In the genomic region with DNA sequence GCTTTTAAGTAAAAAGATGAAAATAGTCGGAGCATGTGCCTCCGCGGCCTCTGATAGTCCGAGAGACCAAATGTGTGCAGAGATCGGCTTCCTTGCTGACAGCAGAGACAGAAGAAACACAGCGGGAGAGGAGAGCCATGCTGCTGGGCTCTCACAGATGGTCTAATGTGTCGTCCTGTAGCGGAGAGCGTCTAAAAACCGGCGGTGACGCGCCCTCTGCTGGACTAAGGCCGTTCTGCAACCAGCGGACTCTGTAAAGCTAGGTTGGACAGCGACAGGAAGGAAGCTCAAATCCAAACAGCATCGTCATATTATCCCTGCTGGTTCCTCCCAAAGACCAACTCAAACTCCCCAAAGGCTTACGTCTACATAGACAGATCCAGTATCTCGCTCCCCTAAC, we compare ENCODE assay signal across 8 mouse cellular contexts. TPM values are rescaled to one million over a fixed set of nuclear protein-coding genes. Genes with fewer than 3 reads are reported as not detected.
DNase-seq lines count a peak whose midpoint lies in the region; ATAC-seq and TF ChIP-seq lines count a peak whose summit lies in the region.

No protein-coding gene starts in this region.

- H3K9me3 ChIP-seq in ES-Bruce4 (replicated peaks; ENCODE audit: control insufficient read depth, insufficient read depth, low read length, poor library complexity, severe bottlenecking), result no peaks in the 10 kb centered on the region
- H3K9me3 ChIP-seq in forebrain, postnatal 0 days (ENCODE audit: low read length), result no peaks in the 10 kb centered on the region
- no peaks in the 10 kb centered on the region for H3K9me3 ChIP-seq in lung, embryonic 14.5 days (ENCODE audit: low read depth, low read length)

- no peak overlapping the region for H3K9ac ChIP-seq in ES-Bruce4 (ENCODE audit: low read depth, poor library complexity, severe bottlenecking)
- no peak overlapping the region for H3K9ac ChIP-seq in forebrain, postnatal 0 days
- H3K9ac ChIP-seq in lung, embryonic 14.5 days, result no peak overlapping the region

- peak overlapping the region; percentile 47 for H3K4me2 ChIP-seq in forebrain, postnatal 0 days (ENCODE audit: low read depth)
- peak overlapping the region; percentile 52 for H3K4me2 ChIP-seq in lung, embryonic 14.5 days

- no peak overlapping the region for H3K27ac ChIP-seq in ES-Bruce4 (ENCODE audit: insufficient read depth, low read length)
- no peak overlapping the region for H3K27ac ChIP-seq in forebrain, postnatal 0 days (ENCODE audit: low read depth, low read length)
- no peak overlapping the region for H3K27ac ChIP-seq in lung, embryonic 14.5 days (ENCODE audit: low read depth)
- no peak overlapping the region for H3K27ac ChIP-seq in olfactory bulb, adult 2 months (ENCODE audit: insufficient read depth, low read depth, low read length)

- H3K27me3 ChIP-seq in ES-Bruce4 (ENCODE audit: control insufficient read depth, insufficient read depth, low read length, poor library complexity, severe bottlenecking), result no peaks in the 10 kb centered on the region
- no peaks in the 10 kb centered on the region for H3K27me3 ChIP-seq in forebrain, postnatal 0 days (ENCODE audit: insufficient read depth, low read length)
- H3K27me3 ChIP-seq in lung, embryonic 14.5 days (ENCODE audit: insufficient read depth, low read length), result no peaks in the 10 kb centered on the region

- H3K4me3 ChIP-seq in ES-Bruce4 (ENCODE audit: low read depth, low read length), result no peak overlapping the region
- peak overlapping the region; percentile 25 for H3K4me3 ChIP-seq in forebrain, postnatal 0 days (ENCODE audit: low read depth, low read length)
- H3K4me3 ChIP-seq in lung, embryonic 14.5 days (ENCODE audit: low read depth, low read length), result no peak overlapping the region
- peak overlapping the region; percentile 40 for H3K4me3 ChIP-seq in olfactory bulb, adult 2 months (ENCODE audit: insufficient read depth, low read depth, low read length)

- TF ChIP-seq EP300 in ES-Bruce4 (IDR thresholded peaks at IDR 0.05; ENCODE audit: insufficient read depth, low read depth, low read length), result no peak

- no peaks in the 10 kb centered on the region for H3K36me3 ChIP-seq in ES-Bruce4 (ENCODE audit: control insufficient read depth, insufficient read depth, low read length, poor library complexity, severe bottlenecking)
- no peaks in the 10 kb centered on the region for H3K36me3 ChIP-seq in forebrain, postnatal 0 days (ENCODE audit: insufficient read depth)
- no peaks in the 10 kb centered on the region for H3K36me3 ChIP-seq in lung, embryonic 14.5 days (ENCODE audit: insufficient read depth)

- TF ChIP-seq CTCF in ES-Bruce4 (IDR thresholded peaks at IDR 0.05; ENCODE audit: low read depth, low read length), result peak; percentile 98
- peak; percentile 97 for TF ChIP-seq CTCF in forebrain, postnatal 0 days (IDR thresholded peaks at IDR 0.05; ENCODE audit: low read depth)
- TF ChIP-seq CTCF in lung, embryonic 14.5 days (IDR thresholded peaks at IDR 0.05; ENCODE audit: low read depth), result peak; percentile 98
- peak; percentile 82 for TF ChIP-seq CTCF in olfactory bulb, adult 2 months (IDR thresholded peaks at IDR 0.05; ENCODE audit: insufficient read depth, low read depth, low read length)

- 0% methylated on average over 19 of the region's 19 CpGs for WGBS in forebrain, postnatal 0 days
- WGBS in lung, embryonic 14.5 days, result 1% methylated on average over 19 of the region's 19 CpGs
- WGBS in olfactory bulb, adult 2 months, result under 1% methylated on average over 19 of the region's 19 CpGs

- TF ChIP-seq POLR2A in ES-Bruce4 (IDR thresholded peaks at IDR 0.05; ENCODE audit: insufficient read depth, low read length), result no peak
- peak; percentile 40; the same call in 1 of the 2 replicates for TF ChIP-seq POLR2A in olfactory bulb, adult 2 months (IDR thresholded peaks at IDR 0.05; ENCODE audit: insufficient read depth, low read depth, low read length)

- DNase-seq in cerebellum, adult 18-20 months, result peak; percentile 95 to 97
- peak; percentile 95 for DNase-seq in forebrain, postnatal 0 days
- peak; percentile 95 for DNase-seq in heart, postnatal 4 days
- peak; percentile 79 to 96 for DNase-seq in layer of hippocampus, adult 8-10 months (ENCODE audit: low spot score in 2 of 2)
- DNase-seq in lung, embryonic 14.5 days, result peak; percentile 98
- DNase-seq in thymus, adult 18-20 months, result peak; percentile 47 to 63

- H3K4me1 ChIP-seq in ES-Bruce4 (ENCODE audit: control insufficient read depth, insufficient read depth, low read length), result no peaks in the 10 kb centered on the region
- H3K4me1 ChIP-seq in forebrain, postnatal 0 days (ENCODE audit: insufficient read depth), result peaks cover 5% of the 10 kb centered on the region; the same call in 1 of the 2 replicates
- 0 out of 2 replicates have a peak, but pooled peaks cover 2% of the 10 kb centered on the region for H3K4me1 ChIP-seq in lung, embryonic 14.5 days (ENCODE audit: insufficient read depth)
- peaks cover 16% of the 10 kb centered on the region for H3K4me1 ChIP-seq in olfactory bulb, adult 2 months (ENCODE audit: control insufficient read depth, insufficient read depth, low read length)

- peak; percentile 85 for ATAC-seq in forebrain, postnatal 0 days
- ATAC-seq in lung, embryonic 14.5 days (ENCODE audit: insufficient read depth), result peak; percentile 86

RNA-seq across cellular contexts. Expression of a gene that starts 23.8 kb away (rescaled TPM):
- polyA plus RNA-seq in ES-Bruce4 (2011; ENCODE audit: insufficient read depth, insufficient read length, low read depth, missing spikeins), result 28.1 and 30.6 TPM in 2 replicates
- total RNA-seq in forebrain, postnatal 0 days (2014; rRNA removed), result 241 and 262 TPM in 2 replicates
- 99.1 and 110 TPM in 2 replicates for polyA plus RNA-seq in forebrain, postnatal 0 days (2015; fragmentation: Nextera tagmentation; extraction: Ambion mirVana)
- 10 to 100 TPM; 40.6 to 41.5 TPM for total RNA-seq in heart, postnatal 4 days (2021)
- 100 to 1,000 TPM; 464 to 480 (median 470) TPM for total RNA-seq in layer of hippocampus, adult 8-10 months (2022)
- polyA plus RNA-seq in lung, embryonic 14.5 days (2014; fragmentation: Nextera tagmentation; extraction: Ambion mirVana), result 32.9 and 39.2 TPM in 2 replicates
- polyA plus RNA-seq in olfactory bulb, adult 2 months (2012; ENCODE audit: insufficient read depth, insufficient read length, low replicate concordance, missing spikeins), result 133 and 244 TPM in 2 replicates

RNA-seq across cellular contexts. Expression of a gene that starts 26.3 kb away (rescaled TPM):
- not detected in 2 replicates for polyA plus RNA-seq in ES-Bruce4 (2011; ENCODE audit: insufficient read depth, insufficient read length, low read depth, missing spikeins)
- total RNA-seq in forebrain, postnatal 0 days (2014; rRNA removed), result 0.62 and 0.92 TPM in 2 replicates
- polyA plus RNA-seq in forebrain, postnatal 0 days (2015; fragmentation: Nextera tagmentation; extraction: Ambion mirVana), result 0.97 and 1.8 TPM in 2 replicates
- not detected for total RNA-seq in heart, postnatal 4 days (2021)
- 1 to 10 TPM; 3.3 to 4.8 (median 3.8) TPM for total RNA-seq in layer of hippocampus, adult 8-10 months (2022)
- not detected in 2 replicates for polyA plus RNA-seq in lung, embryonic 14.5 days (2014; fragmentation: Nextera tagmentation; extraction: Ambion mirVana)
- not detected in 2 replicates for polyA plus RNA-seq in olfactory bulb, adult 2 months (2012; ENCODE audit: insufficient read depth, insufficient read length, low replicate concordance, missing spikeins)

RNA-seq across cellular contexts. Expression of a gene that starts 33.7 kb away (rescaled TPM):
- not detected in 2 replicates for polyA plus RNA-seq in ES-Bruce4 (2011; ENCODE audit: insufficient read depth, insufficient read length, low read depth, missing spikeins)
- 0.19 and 0.38 TPM in 2 replicates for total RNA-seq in forebrain, postnatal 0 days (2014; rRNA removed)
- polyA plus RNA-seq in forebrain, postnatal 0 days (2015; fragmentation: Nextera tagmentation; extraction: Ambion mirVana), result 0.28 and 0.40 TPM in 2 replicates
- 1 to 10 TPM; 1.5 to 1.7 TPM for total RNA-seq in heart, postnatal 4 days (2021)
- under 1 TPM; 0.39 to 0.57 (median 0.46) TPM for total RNA-seq in layer of hippocampus, adult 8-10 months (2022)
- 0.07 and 0.16 TPM in 2 replicates for polyA plus RNA-seq in lung, embryonic 14.5 days (2014; fragmentation: Nextera tagmentation; extraction: Ambion mirVana)
- not detected in 2 replicates for polyA plus RNA-seq in olfactory bulb, adult 2 months (2012; ENCODE audit: insufficient read depth, insufficient read length, low replicate concordance, missing spikeins)

Comparison
In these comparisons a context has a peak if more than half of its experiments do, and no peak if none do; other contexts are left out.
1. H3K4me3 ChIP-seq: peak in forebrain, postnatal 0 days (single experiment) and olfactory bulb, adult 2 months (single experiment); none in ES-Bruce4 (single experiment) and lung, embryonic 14.5 days (single experiment).
2. Peak in every context shown above with its lines, with median percentiles within 50 percentile points of each other: CTCF ChIP-seq and DNase-seq.